8 mouse cellular contexts compared by ENCODE assay signal in the genomic region with DNA sequence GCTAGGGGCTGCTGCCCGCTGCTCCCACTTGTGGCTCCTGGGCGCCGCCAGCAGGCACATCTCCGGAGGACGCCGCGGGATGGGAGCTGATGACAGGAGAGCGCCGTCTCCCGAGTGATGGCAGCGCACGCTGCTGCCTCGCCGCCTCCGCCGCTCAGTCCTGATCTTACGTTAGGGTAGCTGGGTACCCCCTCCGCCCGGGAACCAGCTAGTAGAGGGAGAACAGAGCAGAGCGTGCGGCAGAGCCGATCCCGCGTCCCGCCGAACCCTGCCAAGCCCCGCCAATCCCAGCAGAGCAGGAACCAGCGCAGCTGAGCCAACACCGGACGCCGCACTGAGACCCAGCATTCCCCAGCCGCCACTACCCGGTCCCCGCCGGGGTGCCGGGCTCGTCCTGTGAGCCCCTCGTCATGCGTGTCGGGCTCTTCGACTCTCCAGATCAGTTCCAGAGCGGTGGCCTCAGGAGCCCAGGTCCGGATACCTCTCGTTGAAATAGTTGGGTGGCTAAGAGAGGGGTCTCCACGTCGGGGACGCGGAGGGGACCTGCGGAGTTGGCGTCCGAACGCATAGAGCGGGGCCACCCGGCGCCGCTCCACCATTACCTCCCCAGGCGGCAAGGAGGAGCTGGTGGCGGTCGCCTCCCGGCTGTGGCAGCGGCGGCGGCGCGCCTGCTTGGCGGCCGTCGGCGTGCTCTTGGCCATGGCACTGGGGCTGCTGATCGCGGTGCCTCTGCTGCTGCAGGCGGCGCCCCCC. TPM values are rescaled to one million over a fixed set of nuclear protein-coding genes. Genes with fewer than 3 reads are reported as not detected.
DNase-seq lines count a peak whose midpoint lies in the region; ATAC-seq lines count a peak whose summit lies in the region.

A gene (plus strand): TSS at position 164 of the 753 bp plus-strand sequence.

- no peaks in the 10 kb centered on the region for H3K36me3 ChIP-seq in midbrain, embryonic 14.5 days (ENCODE audit: control insufficient read depth, insufficient read depth, low read length)

- H3K9ac ChIP-seq in midbrain, embryonic 14.5 days (replicated peaks; ENCODE audit: low read length) = peak within 1 kb of the TSS; percentile 37

- peak; percentile 22 for DNase-seq in adrenal gland, postnatal 10 days
- no peak for DNase-seq in adrenal gland, adult 18-20 months (ENCODE audit: low spot score in 2 of 2)
- peak; percentile 6 for DNase-seq in ovary, postnatal 36 days (ENCODE audit: low spot score)
- DNase-seq in ovary, postnatal 14 days (ENCODE audit: low spot score) = no peak
- peak; percentile 77 to 80 for DNase-seq in layer of hippocampus, adult 18-20 months (ENCODE audit: low spot score in 2 of 2)
- peak; percentile 74 for DNase-seq in midbrain, embryonic 14.5 days
- DNase-seq in cerebellum, adult 18-20 months = no peak

- H3K27me3 ChIP-seq in midbrain, embryonic 14.5 days (ENCODE audit: control insufficient read depth, insufficient read depth, low read length) = peaks cover 70% of the 10 kb centered on the region

- peaks cover 24% of the 10 kb centered on the region; the same call in 1 of the 2 replicates for H3K4me1 ChIP-seq in midbrain, embryonic 14.5 days (ENCODE audit: control insufficient read depth, insufficient read depth, low read length)

- peak; percentile 46 for ATAC-seq in midbrain, embryonic 14.5 days (ENCODE audit: low FRiP score, low TSS enrichment)
- ATAC-seq in CD4-positive, CD25-positive, alpha-beta regulatory T cell, adult 4 months = no peak

- H3K9me3 ChIP-seq in midbrain, embryonic 14.5 days (ENCODE audit: control insufficient read depth, low read length) = no peaks in the 10 kb centered on the region

- H3K4me3 ChIP-seq in midbrain, embryonic 14.5 days (replicated peaks; ENCODE audit: low read depth, low read length) = peak within 1 kb of the TSS; percentile 37

- H3K27ac ChIP-seq in midbrain, embryonic 14.5 days (replicated peaks; ENCODE audit: low read depth, low read length) = 0 out of 2 replicates have a peak within 1 kb of the TSS, but pooled peaks have one; percentile 26

- H3K4me2 ChIP-seq in midbrain, embryonic 14.5 days (ENCODE audit: low read length) = peak within 1 kb of the TSS; percentile 60

- under 1% methylated on average over 73 of the region's 73 CpGs for WGBS in midbrain, embryonic 14.5 days

RNA-seq across cellular contexts. Expression of the gene that starts here (rescaled TPM):
- total RNA-seq in adrenal gland, postnatal 10 days (2021) = under 1 TPM in 1 of 2 experiments, not detected in 1; 0.24 TPM
- not detected for total RNA-seq in adrenal gland, adult 18-20 months (2021)
- 10 to 100 TPM; 84.8 to 98.6 TPM for total RNA-seq in layer of hippocampus, adult 18-20 months (2021)
- 12.0 and 16.2 TPM in 2 replicates for polyA plus RNA-seq in midbrain, embryonic 14.5 days (2014; fragmentation: Nextera tagmentation; extraction: Ambion mirVana)
- polyA plus RNA-seq in CD4-positive, CD25-positive, alpha-beta regulatory T cell, adult 4 months (2017; shearing (Covaris generic)) = not detected

Comparison
In these comparisons a context has a peak if more than half of its experiments do, and no peak if none do; other contexts are left out.
1. RNA of the gene that starts here (total RNA-seq): 84.8 to 98.6 TPM in layer of hippocampus, adult 18-20 months; 0.24 TPM in adrenal gland, postnatal 10 days and not detected in adrenal gland, adult 18-20 months; every median in the first group is over 10 times any median in the second.
2. RNA of the gene that starts here (polyA plus RNA-seq): 12.0 to 16.2 TPM in midbrain, embryonic 14.5 days; not detected in CD4-positive, CD25-positive, alpha-beta regulatory T cell, adult 4 months; every median in the first group is over 10 times any median in the second.
3. DNase-seq: peak in ovary, postnatal 36 days (single experiment), layer of hippocampus, adult 18-20 months (2 of 2) and midbrain, embryonic 14.5 days (single experiment); none in adrenal gland, adult 18-20 months (0 of 2), ovary, postnatal 14 days (single experiment) and cerebellum, adult 18-20 months (0 of 2).
4. Peak in DNase-seq in adrenal gland, postnatal 10 days; RNA of the gene not detected or under 1 TPM.